Mouse (Mus musculus) small intestine, adult 2 months (tissue): ENCODE data around the gene Ccdc159. TPM values are rescaled to one million over a fixed set of nuclear protein-coding genes. Genes with fewer than 3 reads are reported as not detected.
A peak's percentile ranks its signal among the peaks of the same experiment; 100 is the strongest.

Experiments
- H3K27ac ChIP-seq: fragments of 200-500 bp; 2 replicates; pipeline ENCODE4 v1.5.1; 2012; ENCODE audit warnings: low read depth, low read length, control low read depth, inconsistent platforms; ENCODE audit not compliant: insufficient read depth
- H3K27me3 ChIP-seq: fragments of 200-500 bp; 2 replicates; pipeline ENCODE4 v1.6.1; 2012; ENCODE audit warnings: mild to moderate bottlenecking, moderate library complexity, low read length, inconsistent platforms; ENCODE audit not compliant: control insufficient read depth, insufficient read depth
- H3K36me3 ChIP-seq: fragments of 200-500 bp; 2 replicates; pipeline ENCODE4 v1.6.1; 2012; ENCODE audit warnings: mild to moderate bottlenecking, low read length, control low read depth, inconsistent platforms; ENCODE audit not compliant: control insufficient read depth, insufficient read depth
- H3K4me1 ChIP-seq: fragments of 200-500 bp; 2 replicates; pipeline ENCODE4 v1.6.1; 2012; ENCODE audit warnings: low read length, inconsistent platforms, mixed read lengths; ENCODE audit not compliant: control insufficient read depth, insufficient read depth, insufficient read length
- H3K4me3 ChIP-seq: fragments of 200-500 bp; 2 replicates; pipeline ENCODE4 v1.5.1; 2012; ENCODE audit warnings: low read depth, mild to moderate bottlenecking, control low read depth, inconsistent platforms, low read length, moderate library complexity
- CTCF ChIP-seq: fragments of 200-500 bp; IDR thresholded peaks from 2 replicates; pipeline ENCODE4 v1.5.1; 2012; ENCODE audit warnings: low read depth, mild to moderate bottlenecking, control low read depth, inconsistent platforms, low read length, moderate library complexity, mixed read lengths; ENCODE audit not compliant: insufficient replicate concordance, insufficient read length; ENCODE audit errors: extremely low read depth
- POLR2A ChIP-seq: fragments of 200-500 bp; IDR thresholded peaks from 2 replicates; pipeline ENCODE4 v1.6.1; 2012; ENCODE audit warnings: low read depth, mild to moderate bottlenecking, control low read depth, inconsistent platforms, low read length, moderate library complexity
- WGBS: fragments of 180-500 bp; shearing (Covaris S2); methylation state at CpG from one replicate; pipeline ENCODE4 v1.1.7; 2018; 5-methylcytosine and 5-hydroxymethylcytosine counted together
- polyA plus RNA-seq: library from polyadenylated mRNA; depleted of rRNA; stranded (reverse); fragments of >200 nt; gene quantifications from 2 replicates; pipeline ENCODE4 v1.2.3, GENCODE M21; 2012

Ccdc159 gene
- polyA plus RNA-seq, 1 experiment = 0.71 TPM

DNA sequence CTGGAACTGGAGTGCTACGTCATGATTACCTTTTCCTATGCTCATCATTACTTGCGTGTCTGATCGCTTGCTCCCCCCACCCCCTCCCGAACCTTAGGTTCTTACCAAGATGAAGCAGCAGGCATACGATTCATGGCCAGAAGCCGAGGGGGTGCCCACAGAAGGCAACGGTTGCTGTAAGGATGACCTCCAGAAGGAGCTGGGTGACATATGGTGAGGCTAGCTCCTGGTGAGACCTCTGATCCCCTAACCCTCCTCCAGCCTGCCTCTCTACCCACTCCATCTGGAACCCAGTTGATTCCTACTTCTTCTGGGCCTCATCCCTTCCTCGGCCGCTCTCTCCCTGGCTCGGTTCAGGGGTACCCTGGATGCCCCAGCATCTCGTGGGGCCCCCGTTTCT is 6.8 kb downstream of the Ccdc159 start:
- TF ChIP-seq POLR2A (no peak), CTCF (no peak)
- 95% methylated on average over 12 of the region's 12 CpGs for WGBS
- Histone ChIP-seq H3K27me3 (no peaks in the 10 kb centered on the region), H3K36me3 (no peaks in the 10 kb centered on the region), H3K27ac (no peak overlapping the region), H3K4me1 (peaks cover 3% of the 10 kb centered on the region), H3K4me3 (no peak overlapping the region)

DNA sequence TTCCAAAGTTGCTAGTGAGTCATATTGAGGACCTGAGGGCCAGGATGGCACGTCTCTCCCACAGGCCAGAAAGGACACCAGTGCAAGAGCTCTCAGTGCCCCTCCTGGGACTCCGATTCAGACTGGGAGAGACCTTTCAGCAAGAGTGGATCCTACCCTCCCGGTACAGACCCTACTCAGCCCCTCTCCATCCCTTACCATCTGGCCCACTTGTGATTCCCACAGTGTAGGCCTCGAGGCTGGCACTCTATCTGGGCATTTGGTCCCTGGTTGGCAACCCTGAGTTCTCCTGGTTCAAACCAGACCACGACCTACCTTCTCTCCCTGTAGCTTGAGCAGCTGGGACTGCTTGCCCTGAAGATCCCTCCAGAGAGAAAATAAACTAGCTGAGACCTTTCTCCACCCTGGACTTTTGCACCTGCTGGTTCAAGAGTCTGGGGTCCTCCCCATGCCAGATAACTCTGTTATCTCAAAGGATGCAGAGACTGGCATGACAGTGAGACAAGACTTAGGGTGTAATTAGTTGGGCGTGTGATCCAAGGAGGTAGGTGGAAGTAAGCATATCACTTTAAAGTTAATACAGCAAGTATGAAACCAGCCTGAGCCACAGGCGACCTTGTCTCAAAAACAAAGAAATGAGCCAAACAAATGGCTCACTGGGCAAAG is 8.3 kb downstream of the Ccdc159 start:
- TF ChIP-seq CTCF (no peak), POLR2A (no peak)

GRCm38 (mm10) chr9:21936692-21937570 is 9.7 kb downstream of the Ccdc159 start, which contains the start of gene Plppr2:
Gene Plppr2, plus strand, starts transcription at chr9:21937033.
- H3K36me3 ChIP-seq = no peaks in the 10 kb centered on the region
- H3K27me3 ChIP-seq = no peaks in the 10 kb centered on the region
- H3K4me1 ChIP-seq = peaks cover 3% of the 10 kb centered on the region
- H3K4me3 ChIP-seq = peak within 1 kb of the TSS; percentile 63
- 4% methylated on average over 43 of the region's 43 CpGs for WGBS
- TF ChIP-seq POLR2A (no peak), CTCF (no peak)
- H3K27ac ChIP-seq = no peak within 1 kb of the TSS

More for the DNA sequence above, 8.3 kb downstream of the Ccdc159 start:
- 73% methylated on average over 7 of the region's 7 CpGs for WGBS
- peaks cover 3% of the 10 kb centered on the region for H3K4me1 ChIP-seq
- H3K27me3 ChIP-seq = no peaks in the 10 kb centered on the region
- H3K36me3 ChIP-seq = no peaks in the 10 kb centered on the region
- H3K27ac ChIP-seq = no peak overlapping the region
- no peak overlapping the region for H3K4me3 ChIP-seq

DNA sequence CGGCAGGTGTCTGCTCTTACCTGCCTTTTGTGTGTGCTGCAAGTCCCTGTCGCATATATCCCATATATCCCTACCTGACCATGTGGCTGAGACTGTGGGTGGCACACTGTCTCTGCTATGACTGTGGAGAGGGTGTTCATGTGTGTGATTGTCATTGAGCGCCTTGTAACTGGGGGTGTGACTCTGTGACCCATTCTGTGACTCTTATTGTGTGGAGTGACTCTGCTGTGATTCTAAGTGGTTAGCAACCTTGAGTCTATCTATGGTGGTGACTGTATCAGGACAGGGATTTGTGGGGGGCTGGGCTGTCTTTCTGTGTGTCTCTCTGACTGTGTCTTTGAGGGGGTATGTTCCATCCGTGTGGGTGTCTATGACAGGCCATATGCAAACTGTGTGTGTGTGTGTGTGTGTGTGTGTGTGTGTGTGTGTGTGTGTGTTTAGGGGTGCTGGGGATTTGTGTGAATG is 10.5 kb downstream of the Ccdc159 start:
- no peak overlapping the region for H3K27ac ChIP-seq
- TF ChIP-seq POLR2A (no peak), CTCF (no peak)
- peaks cover 3% of the 10 kb centered on the region for H3K4me1 ChIP-seq
- H3K27me3 ChIP-seq = no peaks in the 10 kb centered on the region
- H3K36me3 ChIP-seq = no peaks in the 10 kb centered on the region
- WGBS = 85% methylated on average over 4 of the region's 4 CpGs
- no peak overlapping the region for H3K4me3 ChIP-seq

GRCm38 (mm10) chr9:21938234-21938855 is 11.1 kb downstream of the Ccdc159 start:
- no peak overlapping the region for H3K4me3 ChIP-seq
- peaks cover 3% of the 10 kb centered on the region for H3K4me1 ChIP-seq
- TF ChIP-seq POLR2A = no peak
- no peak overlapping the region for H3K27ac ChIP-seq
- 81% methylated on average over 4 of the region's 4 CpGs for WGBS
- no peaks in the 10 kb centered on the region for H3K27me3 ChIP-seq
- no peaks in the 10 kb centered on the region for H3K36me3 ChIP-seq

DNA sequence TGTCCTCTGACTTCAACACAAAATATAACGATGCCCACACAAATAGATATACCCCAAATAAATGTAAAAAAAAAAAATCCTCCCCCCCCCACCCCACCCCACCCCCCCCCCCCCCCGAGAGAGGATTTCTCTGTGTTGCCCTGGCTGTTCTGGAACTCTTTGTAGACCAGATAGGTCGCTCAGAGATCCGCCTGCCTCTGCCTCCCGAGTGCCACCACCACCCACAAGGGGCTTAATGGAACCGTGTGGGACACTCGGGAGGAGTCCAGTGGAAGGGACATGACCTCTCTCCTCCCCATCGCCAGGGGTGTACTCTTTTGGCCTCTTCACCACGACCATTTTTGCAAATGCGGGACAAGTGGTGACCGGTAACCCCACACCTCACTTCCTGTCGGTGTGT is 15.8 kb downstream of the Ccdc159 start:
- H3K27me3 ChIP-seq = 0 out of 2 replicates have a peak, but pooled peaks cover 4% of the 10 kb centered on the region
- no peak overlapping the region for H3K27ac ChIP-seq
- H3K4me3 ChIP-seq = no peak overlapping the region
- no peaks in the 10 kb centered on the region for H3K36me3 ChIP-seq
- H3K4me1 ChIP-seq = peaks cover 4% of the 10 kb centered on the region; the same call in 1 of the 2 replicates
- no peak for TF ChIP-seq CTCF
- no peak for TF ChIP-seq POLR2A
- 78% methylated on average over 12 of the region's 12 CpGs for WGBS

GRCm38 (mm10) chr9:21943638-21944037 is 16.4 kb downstream of the Ccdc159 start:
- H3K27ac ChIP-seq = no peak overlapping the region
- H3K4me3 ChIP-seq = no peak overlapping the region
- 51% methylated on average over 12 of the region's 12 CpGs for WGBS
- no peaks in the 10 kb centered on the region for H3K36me3 ChIP-seq
- H3K4me1 ChIP-seq = peaks cover 4% of the 10 kb centered on the region; the same call in 1 of the 2 replicates
- H3K27me3 ChIP-seq = 0 out of 2 replicates have a peak, but pooled peaks cover 6% of the 10 kb centered on the region
- no peak for TF ChIP-seq POLR2A
- no peak for TF ChIP-seq CTCF
